Mouse (Mus musculus) heart, embryonic 11.5 days (tissue): Measurements from ENCODE around the gene Cdkn1c. TPM values are rescaled to one million over a fixed set of nuclear protein-coding genes. Genes with fewer than 3 reads are reported as not detected.

Experiments used
- ATAC-seq: fragments of 200-750 bp; cut with Nextera tagmentation; replicated peaks from 2 replicates; pipeline ENCODE4 v1.8.0; 2017; ENCODE audit warnings: moderate library complexity; ENCODE audit not compliant: insufficient number of reproducible peaks, low FRiP score, low TSS enrichment
- H3K27ac ChIP-seq: fragments of 300-500 bp; sonication (generic); 2 replicates; pipeline ENCODE4 v1.5.1; 2014; ENCODE audit warnings: mild to moderate bottlenecking, low read depth, low read length
- H3K27me3 ChIP-seq: fragments of 300-500 bp; sonication (generic); 2 replicates; pipeline ENCODE4 v1.6.1; 2014; ENCODE audit warnings: mild to moderate bottlenecking, low read length, mixed read lengths; ENCODE audit not compliant: control insufficient read depth, insufficient read depth
- H3K36me3 ChIP-seq: fragments of 300-500 bp; sonication (generic); 2 replicates; pipeline ENCODE4 v1.6.1; 2014; ENCODE audit warnings: mild to moderate bottlenecking, low read length, moderate library complexity, mixed read lengths; ENCODE audit not compliant: control insufficient read depth, insufficient read depth
- H3K4me1 ChIP-seq: fragments of 300-500 bp; sonication (generic); 2 replicates; pipeline ENCODE4 v1.6.1; 2014; ENCODE audit warnings: low read length; ENCODE audit not compliant: control insufficient read depth, insufficient read depth
- H3K4me2 ChIP-seq: fragments of 300-500 bp; sonication (generic); 2 replicates; pipeline ENCODE4 v1.6.1; 2014; ENCODE audit warnings: mild to moderate bottlenecking, moderate library complexity
- H3K4me3 ChIP-seq: fragments of 300-500 bp; sonication (generic); 2 replicates; pipeline ENCODE4 v1.5.1; 2014; ENCODE audit warnings: low read depth, low read length
- H3K9ac ChIP-seq: fragments of 300-500 bp; sonication (generic); 2 replicates; pipeline ENCODE4 v1.6.1; 2014; ENCODE audit warnings: mild to moderate bottlenecking, low read depth, low read length, moderate library complexity
- H3K9me3 ChIP-seq: fragments of 300-500 bp; sonication (generic); replicated peaks from 2 replicates; pipeline ENCODE4 v1.6.1; 2016; ENCODE audit warnings: low read length; ENCODE audit not compliant: control insufficient read depth
- WGBS: fragments of 180-500 bp; shearing (Covaris S2); extraction: QIAGEN DNeasy Blood & Tissue Kit; methylation state at CpG from one replicate; pipeline ENCODE4 v1.1.7; 2014; ENCODE audit not compliant: insufficient replicate concordance; 5-methylcytosine and 5-hydroxymethylcytosine counted together
- polyA plus RNA-seq: library from polyadenylated mRNA; unstranded; fragments of >200 nt; fragmentation: Nextera tagmentation; extraction: Ambion mirVana; gene quantifications from 2 replicates; pipeline ENCODE4 v1.2.1, GENCODE M21; 2014

The Cdkn1c gene
- polyA plus RNA-seq, 1 experiment from 2014 or later = 1,679 TPM

DNA sequence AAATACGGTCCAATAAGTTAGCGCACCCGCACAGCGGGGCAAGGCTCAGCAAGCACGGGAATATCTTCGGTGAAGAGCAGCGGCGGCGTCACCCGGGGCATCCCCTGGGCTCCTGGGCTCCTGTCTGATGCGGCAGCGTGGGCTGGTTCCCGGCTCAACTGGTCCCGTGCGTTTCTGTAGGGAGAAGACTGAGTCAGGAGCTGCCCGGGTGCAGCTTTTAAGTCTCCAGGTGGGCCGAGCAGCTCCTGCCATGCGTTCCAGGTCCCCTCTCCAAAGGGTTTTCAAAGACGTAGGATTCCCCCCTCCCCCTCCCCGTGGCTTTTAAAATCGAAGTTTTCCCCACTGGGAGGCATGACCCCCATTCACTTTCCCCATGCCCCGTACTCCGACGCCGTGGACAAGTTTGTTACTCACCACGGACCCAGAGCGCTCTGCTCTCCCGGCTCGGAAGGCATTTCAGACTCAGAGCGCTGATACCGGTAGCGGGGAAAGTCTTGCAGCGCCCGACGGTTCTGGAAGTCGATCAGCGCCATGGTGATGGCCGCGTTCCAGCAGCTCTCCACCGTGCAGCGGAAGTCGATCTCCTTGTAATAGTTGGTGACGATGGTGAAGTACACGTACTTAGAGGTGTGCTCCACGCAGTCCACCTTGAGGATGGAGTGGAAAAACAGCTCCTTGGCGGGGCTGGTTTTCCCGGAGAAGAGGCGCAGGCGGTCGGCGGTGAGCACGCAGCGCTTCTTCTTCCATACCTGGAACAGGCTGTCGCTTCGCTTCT, 41.0 kb upstream of the Cdkn1c start:
- H3K4me3 ChIP-seq = peak overlapping the region; percentile 47
- H3K27ac ChIP-seq = no peak overlapping the region
- peaks cover 55% of the 10 kb centered on the region for H3K27me3 ChIP-seq
- no peaks in the 10 kb centered on the region for H3K36me3 ChIP-seq
- H3K4me2 ChIP-seq = peak overlapping the region; percentile 83
- H3K9ac ChIP-seq = 0 out of 2 replicates have a peak overlapping the region, but pooled peaks have one; percentile 8
- no peaks in the 10 kb centered on the region for H3K9me3 ChIP-seq
- no peak for ATAC-seq
- 2% methylated on average over 55 of the region's 55 CpGs for WGBS
- H3K4me1 ChIP-seq = peaks cover 7% of the 10 kb centered on the region; the same call in 1 of the 2 replicates

DNA sequence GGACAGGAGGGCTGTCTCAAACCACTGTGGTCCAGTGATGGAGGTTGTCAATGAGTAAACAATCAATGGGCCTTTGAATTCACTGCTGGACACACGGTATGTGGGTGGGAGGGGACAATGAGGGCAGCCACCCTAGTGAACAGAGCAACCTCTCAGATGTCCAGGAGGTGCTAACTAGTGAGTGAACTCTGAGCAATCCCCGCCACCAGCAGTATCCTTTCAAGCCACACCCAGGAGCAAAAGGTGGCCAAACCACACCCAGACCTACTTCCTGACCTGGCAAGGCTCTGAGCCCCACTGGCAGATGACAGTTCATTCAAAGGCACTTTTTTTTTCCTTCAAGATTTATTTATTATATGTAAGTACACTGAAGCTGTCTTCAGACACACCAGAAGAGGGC, 40.1 kb upstream of the Cdkn1c start:
- Histone ChIP-seq H3K9ac (no peak overlapping the region), H3K27me3 (peaks cover 55% of the 10 kb centered on the region), H3K4me1 (peaks cover 7% of the 10 kb centered on the region; the same call in 1 of the 2 replicates), H3K27ac (no peak overlapping the region), H3K9me3 (no peaks in the 10 kb centered on the region), H3K4me2 (no peak overlapping the region), H3K36me3 (no peaks in the 10 kb centered on the region), H3K4me3 (no peak overlapping the region)
- 33% methylated on average over 2 of the region's 2 CpGs for WGBS
- no peak for ATAC-seq

DNA sequence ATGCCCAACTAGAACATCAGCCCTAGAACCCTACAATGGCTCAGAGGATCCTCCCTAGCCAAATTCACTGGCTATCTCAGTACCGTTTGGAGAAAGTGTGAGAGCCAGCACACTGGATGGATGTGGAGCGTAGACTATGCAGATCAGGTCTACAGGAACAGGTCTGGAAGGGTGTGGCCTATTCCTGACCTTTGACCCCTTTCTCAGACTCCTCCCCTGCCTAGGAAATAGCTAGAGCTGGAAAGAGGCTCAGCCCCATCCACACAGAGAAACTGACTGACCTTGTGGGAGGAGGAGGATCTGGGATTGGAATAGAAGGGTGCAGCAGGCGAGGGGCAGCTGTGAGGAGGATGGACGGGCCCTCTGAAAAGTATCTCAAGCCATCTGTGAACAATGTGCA, 37.7 kb upstream of the Cdkn1c start:
- no peak overlapping the region for H3K27ac ChIP-seq
- no peak overlapping the region for H3K4me3 ChIP-seq
- no peak for ATAC-seq
- H3K4me2 ChIP-seq = no peak overlapping the region
- H3K9me3 ChIP-seq = no peaks in the 10 kb centered on the region
- no peaks in the 10 kb centered on the region for H3K36me3 ChIP-seq
- H3K9ac ChIP-seq = no peak overlapping the region
- WGBS = 84% methylated on average over 4 of the region's 4 CpGs
- H3K4me1 ChIP-seq = peaks cover 7% of the 10 kb centered on the region; the same call in 1 of the 2 replicates
- H3K27me3 ChIP-seq = peaks cover 43% of the 10 kb centered on the region

DNA sequence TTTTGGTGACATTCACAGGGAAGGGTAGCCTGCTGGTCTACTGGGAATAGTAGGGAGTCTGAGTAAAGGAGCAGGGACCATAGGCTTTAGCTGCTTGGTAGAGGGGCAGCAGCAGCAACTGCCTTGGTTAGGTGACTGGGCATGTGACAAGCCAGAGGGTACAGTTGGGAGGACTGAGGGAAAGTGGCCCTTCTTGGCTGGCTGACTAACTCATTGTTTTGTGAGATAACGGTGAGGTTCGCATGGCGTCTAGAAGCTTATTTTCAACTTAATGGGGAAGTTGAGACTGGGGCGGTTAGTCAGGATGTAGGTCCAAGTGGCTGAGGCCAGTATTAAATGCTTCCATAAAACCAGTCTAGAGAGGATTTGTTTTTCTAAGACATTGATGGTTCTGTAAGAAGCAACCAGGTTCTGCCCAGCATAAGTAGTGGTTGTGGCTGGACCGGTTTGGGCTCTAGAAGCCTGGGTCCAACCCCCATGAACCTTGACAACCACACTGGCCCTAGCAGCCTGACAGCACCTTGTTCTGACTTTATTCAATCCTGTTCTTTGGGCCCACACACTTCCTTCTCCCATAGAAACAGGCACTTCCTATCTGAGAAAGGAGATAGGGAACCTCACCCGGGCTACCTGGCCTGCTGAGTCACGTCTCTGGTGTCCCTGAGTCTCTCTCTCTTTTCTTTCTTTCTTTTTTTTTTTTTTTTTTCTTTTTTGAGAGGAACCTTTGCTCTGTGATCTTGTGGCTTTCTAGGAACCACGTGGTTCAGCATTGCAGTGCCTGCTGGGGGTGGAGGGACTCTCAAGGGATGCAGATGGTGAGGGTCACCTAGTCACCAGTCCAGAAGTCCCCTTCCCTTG, 34.5 kb upstream of the Cdkn1c start:
- 62% methylated on average over 8 of the region's 8 CpGs for WGBS

DNA sequence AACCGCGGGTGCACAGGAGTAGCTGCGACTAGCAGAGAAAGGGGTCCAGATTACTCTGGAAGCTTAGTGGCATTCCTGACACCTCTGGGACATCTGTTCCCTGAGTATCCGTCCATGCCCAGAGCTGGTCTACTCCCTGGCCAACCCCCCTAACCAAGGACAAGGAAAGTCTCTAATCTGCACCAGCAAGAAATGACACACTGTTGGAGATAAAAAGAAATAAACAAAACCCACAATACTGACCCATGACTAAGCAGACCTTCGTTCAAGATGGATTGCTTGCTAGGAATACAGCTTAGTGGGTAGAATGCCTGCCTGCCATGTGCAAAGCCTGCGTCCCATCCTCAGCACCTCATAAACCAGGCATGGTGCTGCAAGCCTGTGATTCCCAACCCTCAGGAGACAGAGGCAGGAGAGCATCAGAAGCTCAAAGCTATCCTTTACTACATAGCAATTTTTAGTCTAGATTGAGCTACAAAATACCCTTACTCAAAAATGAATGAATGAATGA, 32.8 kb upstream of the Cdkn1c start:
- ATAC-seq = no peak
- H3K36me3 ChIP-seq = no peaks in the 10 kb centered on the region
- H3K27ac ChIP-seq = no peak overlapping the region
- no peaks in the 10 kb centered on the region for H3K9me3 ChIP-seq
- H3K27me3 ChIP-seq = peaks cover 24% of the 10 kb centered on the region
- no peak overlapping the region for H3K4me3 ChIP-seq
- H3K9ac ChIP-seq = no peak overlapping the region
- H3K4me1 ChIP-seq = no peaks in the 10 kb centered on the region
- WGBS = 73% methylated on average over 6 of the region's 6 CpGs
- no peak overlapping the region for H3K4me2 ChIP-seq

More for the DNA sequence above, 34.5 kb upstream of the Cdkn1c start:
- ATAC-seq = no peak
- H3K27ac ChIP-seq = no peak overlapping the region
- no peak overlapping the region for H3K4me2 ChIP-seq
- H3K9me3 ChIP-seq = no peaks in the 10 kb centered on the region
- H3K36me3 ChIP-seq = no peaks in the 10 kb centered on the region
- no peak overlapping the region for H3K9ac ChIP-seq
- no peak overlapping the region for H3K4me3 ChIP-seq
- H3K4me1 ChIP-seq = no peaks in the 10 kb centered on the region
- peaks cover 28% of the 10 kb centered on the region for H3K27me3 ChIP-seq

DNA sequence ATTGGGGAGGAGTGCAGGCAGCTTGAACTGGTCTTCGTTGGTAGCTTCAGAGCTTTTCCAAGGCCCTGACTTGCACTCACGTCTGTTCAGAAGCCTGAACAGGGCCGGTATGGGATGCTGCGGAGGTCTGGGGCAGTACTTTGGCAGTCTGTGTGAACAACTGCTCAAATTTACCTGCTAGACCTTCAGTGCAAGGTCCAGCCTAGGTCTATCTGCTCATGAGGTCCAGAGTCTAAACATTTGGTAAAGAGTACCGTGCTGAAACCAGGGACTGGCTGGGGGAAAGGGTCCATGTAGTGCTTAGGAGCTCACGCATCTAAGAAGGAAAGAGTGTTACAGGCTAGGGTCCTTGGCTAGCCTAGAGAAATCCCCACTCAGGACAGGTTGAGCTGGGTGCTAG, 28.9 kb upstream of the Cdkn1c start:
- 67% methylated on average over 6 of the region's 6 CpGs for WGBS

DNA sequence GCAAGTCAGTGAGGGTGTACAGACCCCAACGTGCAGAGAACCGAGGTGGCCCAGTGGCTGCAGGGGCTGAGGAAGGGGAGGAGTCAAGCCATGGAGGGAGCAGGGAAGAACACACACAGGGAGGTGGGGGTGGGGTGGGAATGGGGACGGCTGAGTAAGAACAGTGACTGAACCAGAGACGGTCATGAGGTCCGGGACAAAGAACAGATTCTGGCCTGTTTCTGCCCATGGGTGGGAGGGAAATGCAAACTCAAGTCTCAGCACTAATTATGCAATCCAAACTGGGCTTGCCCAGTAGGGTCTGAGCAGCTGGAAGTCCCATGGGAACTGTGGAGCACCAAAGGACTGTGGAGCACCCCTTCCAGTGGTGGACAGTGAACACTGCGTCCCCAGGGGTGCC, 21.7 kb upstream of the Cdkn1c start:
- no peaks in the 10 kb centered on the region for H3K9me3 ChIP-seq
- H3K4me3 ChIP-seq = no peak overlapping the region
- no peaks in the 10 kb centered on the region for H3K4me1 ChIP-seq
- 15% methylated on average over 6 of the region's 6 CpGs for WGBS
- ATAC-seq = no peak
- H3K4me2 ChIP-seq = no peak overlapping the region
- peaks cover 20% of the 10 kb centered on the region for H3K27me3 ChIP-seq
- no peaks in the 10 kb centered on the region for H3K36me3 ChIP-seq
- no peak overlapping the region for H3K9ac ChIP-seq
- H3K27ac ChIP-seq = no peak overlapping the region

More for the DNA sequence above, 28.9 kb upstream of the Cdkn1c start:
- H3K27me3 ChIP-seq = peaks cover 19% of the 10 kb centered on the region
- H3K9me3 ChIP-seq = no peaks in the 10 kb centered on the region
- H3K27ac ChIP-seq = no peak overlapping the region
- H3K9ac ChIP-seq = no peak overlapping the region
- H3K36me3 ChIP-seq = no peaks in the 10 kb centered on the region
- H3K4me1 ChIP-seq = no peaks in the 10 kb centered on the region
- no peak for ATAC-seq
- H3K4me2 ChIP-seq = no peak overlapping the region
- no peak overlapping the region for H3K4me3 ChIP-seq

DNA sequence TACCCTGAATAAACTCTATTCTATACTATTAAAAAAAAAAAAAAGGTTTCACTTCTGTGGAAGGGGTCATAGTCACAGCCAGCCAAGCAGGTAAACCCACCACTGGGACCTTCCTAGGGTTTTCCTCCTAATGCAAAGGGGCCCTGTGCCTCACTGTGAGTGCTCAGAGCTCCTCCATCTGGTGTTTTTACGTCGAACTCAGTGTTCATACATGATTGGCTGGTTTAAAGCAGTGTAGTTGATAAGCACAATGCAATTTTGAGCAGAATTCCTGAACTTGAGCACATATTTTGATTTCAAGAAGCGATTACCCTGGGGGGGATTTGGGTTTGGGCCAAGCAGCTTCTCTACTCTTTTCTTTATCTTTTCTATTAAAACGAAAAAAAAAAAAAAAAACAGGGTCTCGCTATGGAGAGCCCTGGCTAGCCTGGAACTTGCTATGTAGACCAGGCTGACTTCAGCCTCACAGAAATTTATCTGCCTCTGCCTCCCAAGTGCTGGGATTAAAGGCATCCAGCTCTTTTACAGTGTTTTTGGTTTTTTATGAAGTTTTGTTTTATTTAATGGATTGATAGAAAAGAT, 21.0 kb upstream of the Cdkn1c start:
- WGBS = 37% methylated on average over 5 of the region's 5 CpGs
- no peak for ATAC-seq
- Histone ChIP-seq H3K27me3 (peaks cover 23% of the 10 kb centered on the region), H3K4me2 (no peak overlapping the region), H3K9ac (no peak overlapping the region), H3K4me1 (no peaks in the 10 kb centered on the region), H3K36me3 (no peaks in the 10 kb centered on the region), H3K9me3 (no peaks in the 10 kb centered on the region), H3K4me3 (no peak overlapping the region), H3K27ac (no peak overlapping the region)
